Mouse (Mus musculus) layer of hippocampus, postnatal 14 days (tissue): Measurements from ENCODE around the gene Sh2d3c. TPM values are rescaled to one million over a fixed set of nuclear protein-coding genes. Genes with fewer than 3 reads are reported as not detected.
A peak's percentile ranks its signal among the peaks of the same experiment; 100 is the strongest.

Experiments used
- DNase-seq, 2 experiments: peaks; one replicate each; pipeline ENCODE4 v3.0.0; 2021 to 2022; ENCODE audit warnings: low spot score in 2 of 2, mixed read lengths in 1 of 2
- total RNA-seq, 2 experiments: library from RNA; stranded (reverse); gene quantifications; 2 replicates each; pipeline ENCODE4 v1.2.3; 2021

The Sh2d3c gene
- total RNA-seq, 2 experiments from 2014 or later: 31.4 to 33.2 TPM

DNA sequence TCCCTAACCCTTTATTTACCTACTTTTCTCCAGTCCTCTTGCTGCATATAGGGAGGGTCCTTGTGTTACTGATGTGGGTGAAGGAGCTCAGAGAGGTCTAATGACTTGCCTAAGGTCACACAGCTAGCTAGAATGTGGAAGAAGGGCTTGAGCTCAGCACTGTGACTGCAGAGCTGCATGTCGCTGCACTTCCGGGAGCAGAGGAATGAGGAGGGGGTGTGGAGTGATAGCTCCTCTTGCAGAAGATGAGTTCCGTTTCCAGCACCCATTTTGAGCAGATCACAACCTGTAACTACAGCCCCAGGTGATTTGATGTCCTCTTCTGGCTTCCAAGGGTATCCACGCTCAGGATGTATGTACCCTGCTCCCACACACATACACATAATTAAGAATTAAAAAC lies 3.3 kb downstream of the Sh2d3c start:
- DNase-seq: no peak

DNA sequence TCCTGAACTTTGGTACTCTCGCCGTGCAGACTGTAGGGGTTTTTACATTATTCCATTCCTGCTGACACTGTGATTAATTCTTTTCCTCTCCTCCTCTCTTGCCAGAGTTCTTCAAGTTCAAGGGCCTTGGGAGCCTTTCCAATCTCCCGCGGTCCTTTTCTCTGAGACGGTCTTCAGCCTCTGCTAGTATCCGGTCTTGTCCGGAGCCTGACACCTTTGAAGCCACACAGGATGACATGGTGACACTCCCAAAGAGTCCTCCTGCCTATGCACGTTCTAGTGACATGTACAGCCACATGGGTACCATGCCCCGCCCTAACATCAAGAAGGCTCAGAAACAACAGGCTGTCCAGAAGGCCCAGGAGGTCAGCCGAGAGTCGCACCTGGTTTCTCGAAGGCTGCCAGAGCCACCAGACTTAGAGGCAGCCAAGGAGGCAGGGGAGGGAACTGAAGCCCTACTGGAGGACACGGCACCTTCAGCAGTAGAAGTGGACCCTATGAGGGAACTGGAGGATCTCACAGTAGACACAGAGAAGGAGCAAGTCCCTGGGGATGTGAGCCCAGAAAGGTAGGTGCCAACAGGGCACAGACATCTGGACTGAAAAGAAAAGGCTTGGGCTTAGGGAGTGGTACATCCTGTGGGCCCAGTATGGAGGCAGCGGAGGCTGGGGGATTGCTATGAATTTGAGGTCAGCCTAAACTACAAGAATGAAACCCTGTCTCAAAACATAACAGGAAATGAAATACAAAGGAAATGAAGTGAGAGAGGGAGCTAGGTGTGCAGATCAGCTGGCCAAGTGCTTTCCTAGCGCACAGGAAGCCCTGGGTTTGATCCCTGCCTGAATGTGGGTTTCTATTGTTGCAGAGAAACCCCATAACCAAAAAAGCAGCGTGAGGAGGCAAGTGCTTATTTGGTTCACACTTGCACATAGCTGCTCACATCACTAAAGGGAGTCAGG lies 4.3 kb downstream of the Sh2d3c start:
- no peak for DNase-seq

DNA sequence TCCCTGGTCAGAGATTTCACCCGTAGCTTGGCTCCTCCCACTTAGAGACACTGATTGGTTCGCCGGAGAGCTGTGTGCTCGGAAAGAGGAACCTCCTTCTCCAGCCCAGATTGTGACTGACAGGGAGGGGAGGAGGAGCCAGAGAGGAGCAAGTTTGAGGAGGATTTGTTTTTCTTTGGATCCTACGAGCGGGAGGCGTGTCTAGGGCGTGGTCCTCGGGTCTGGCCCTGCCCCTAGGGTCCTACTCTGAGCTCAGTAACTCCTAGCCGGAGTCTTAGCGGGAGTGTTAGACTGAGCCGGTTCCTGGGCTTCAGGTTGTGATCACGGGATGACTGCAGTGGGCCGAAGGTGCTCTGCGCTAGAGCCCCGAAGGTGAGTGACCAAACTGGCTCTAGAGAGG lies 6.6 kb downstream of the Sh2d3c start:
- DNase-seq: peak; percentile 69 to 91

DNA sequence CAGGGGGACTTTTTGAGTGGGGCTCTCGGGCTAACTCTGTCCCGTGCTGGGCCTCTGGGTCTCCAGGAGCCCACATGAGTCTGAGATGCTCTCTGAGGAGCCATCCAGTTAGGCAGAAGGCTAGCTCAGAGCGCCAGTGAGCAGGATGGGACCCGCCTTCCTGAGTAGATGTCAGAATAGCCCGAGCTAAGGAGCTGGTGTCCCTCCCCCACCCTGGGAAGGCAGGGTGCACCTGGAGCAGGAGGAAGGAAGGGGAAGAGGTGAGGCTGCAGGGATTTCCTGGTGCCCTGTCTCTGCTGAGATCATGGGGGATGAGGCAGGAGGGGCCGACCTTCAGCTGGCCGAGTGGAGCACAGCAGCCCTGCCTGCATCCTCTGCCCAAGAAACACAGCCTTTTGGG lies 7.6 kb downstream of the Sh2d3c start:
- no peak for DNase-seq

DNA sequence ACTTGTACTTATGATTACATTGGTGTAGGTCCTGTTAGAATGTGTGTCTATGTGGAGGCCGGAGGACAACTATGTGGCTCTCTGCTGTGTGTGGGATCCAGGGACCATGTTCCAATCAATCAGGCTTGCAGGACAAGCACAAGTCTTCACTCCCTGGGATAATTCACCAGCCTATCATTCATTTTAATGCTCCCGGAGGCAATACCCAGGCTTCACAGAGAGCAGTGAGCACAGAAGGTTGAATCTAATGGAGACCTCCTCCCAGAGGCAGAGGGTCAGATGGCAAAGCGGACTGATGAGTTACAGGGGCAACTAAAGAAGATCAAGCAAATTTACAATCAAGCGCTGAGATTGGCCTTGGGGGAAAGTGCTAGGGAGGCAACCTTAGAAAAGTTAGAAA lies 8.7 kb downstream of the Sh2d3c start:
- DNase-seq: no peak

DNA sequence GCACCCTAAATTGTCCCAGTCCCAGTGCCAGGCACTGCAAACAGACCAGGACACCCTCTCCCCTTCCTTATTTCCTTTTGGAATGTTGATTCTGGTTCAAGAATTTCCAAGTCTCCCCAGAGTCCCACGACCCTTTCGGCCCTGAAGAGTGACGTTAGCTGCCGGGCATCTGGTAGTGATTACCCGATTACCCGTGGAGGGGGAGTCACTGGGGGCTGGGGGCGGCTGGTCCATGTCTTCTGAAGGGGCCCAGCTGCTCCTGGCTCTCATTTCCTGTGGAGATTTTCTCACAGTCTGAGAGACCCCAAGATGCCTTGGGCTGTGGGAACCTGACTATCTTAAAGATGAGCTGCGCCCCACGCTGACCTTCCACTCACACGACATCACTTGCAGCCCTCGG lies 10.0 kb downstream of the Sh2d3c start:
- DNase-seq: no peak

DNA sequence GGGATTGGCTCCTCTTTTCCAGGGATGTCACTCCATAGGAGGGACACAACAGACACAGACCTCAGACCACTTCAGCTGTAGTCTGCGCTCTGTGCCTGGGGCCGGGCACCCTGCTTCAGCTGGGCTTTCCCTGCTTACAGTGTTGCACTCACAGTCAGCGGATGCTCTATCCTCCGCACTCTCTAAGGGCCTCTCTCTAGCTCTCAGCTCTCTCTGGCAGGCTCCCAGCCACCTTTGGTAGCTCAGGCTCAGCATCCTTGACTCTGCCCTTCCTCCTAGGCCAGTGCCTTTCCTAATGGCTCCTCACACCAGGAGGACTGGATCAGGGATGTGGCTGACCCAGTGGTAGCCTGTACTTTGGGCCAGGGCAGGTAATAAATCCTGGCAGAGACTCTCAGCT lies 11.1 kb downstream of the Sh2d3c start:
- DNase-seq: no peak

DNA sequence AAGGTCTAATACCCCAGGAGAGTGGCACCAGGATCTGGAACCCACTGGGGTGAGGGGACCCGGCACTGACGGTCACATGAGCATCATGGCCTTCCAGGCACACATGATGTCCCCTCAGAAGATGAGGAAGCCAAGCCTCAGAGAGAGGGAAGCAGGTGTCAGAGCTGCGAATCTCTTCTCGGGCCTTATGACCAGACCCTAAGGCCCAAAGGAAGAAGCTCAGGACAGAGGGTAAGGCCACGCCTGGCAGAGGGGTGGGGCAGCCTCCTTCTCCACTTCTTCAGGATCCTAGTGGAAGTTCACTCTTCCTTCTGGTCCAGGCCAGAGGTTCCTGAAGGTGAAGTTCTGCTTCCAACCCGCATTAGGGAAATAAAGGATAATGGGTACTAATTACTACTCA lies 11.8 kb downstream of the Sh2d3c start:
- DNase-seq: no peak

DNA sequence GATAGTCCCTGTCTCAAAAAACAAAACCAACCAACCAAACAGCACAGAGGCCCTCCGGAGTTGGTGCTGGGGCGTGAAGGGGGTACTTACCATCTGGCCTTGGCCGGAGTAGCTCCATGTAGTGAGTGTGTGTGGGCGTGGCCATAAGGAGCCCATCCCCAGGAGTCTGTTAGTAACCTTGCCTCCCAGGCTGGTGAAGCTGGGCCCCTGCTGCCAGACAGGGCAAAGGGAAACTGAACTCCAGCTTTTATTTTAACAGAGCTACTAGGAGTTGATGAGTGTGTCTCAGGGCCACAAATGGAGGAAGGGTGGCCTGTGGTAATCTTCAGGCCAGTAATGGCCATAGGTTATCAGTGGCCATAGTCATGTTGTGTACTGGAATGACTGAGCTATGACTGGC lies 13.6 kb downstream of the Sh2d3c start:
- no peak for DNase-seq

DNA sequence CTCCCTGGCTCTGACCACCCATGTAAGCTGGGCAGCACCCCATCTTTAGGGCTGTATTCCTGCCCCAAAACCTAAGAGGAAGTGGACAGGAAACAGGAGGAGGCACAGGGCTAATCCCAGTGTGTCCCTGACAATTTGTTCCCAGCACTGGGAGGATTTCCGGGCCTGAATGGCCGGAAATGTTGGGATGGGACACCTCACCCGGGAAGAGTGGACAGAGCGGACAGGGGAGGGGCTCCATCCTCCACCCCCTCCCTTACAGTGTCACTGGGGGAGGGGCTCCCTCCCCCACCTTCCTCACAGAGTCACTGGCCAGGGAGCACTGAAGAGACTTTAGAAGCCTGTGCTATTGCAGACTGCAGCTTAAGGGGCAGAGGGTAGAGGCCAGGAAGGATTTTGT lies 14.1 kb downstream of the Sh2d3c start:
- no peak for DNase-seq

DNA sequence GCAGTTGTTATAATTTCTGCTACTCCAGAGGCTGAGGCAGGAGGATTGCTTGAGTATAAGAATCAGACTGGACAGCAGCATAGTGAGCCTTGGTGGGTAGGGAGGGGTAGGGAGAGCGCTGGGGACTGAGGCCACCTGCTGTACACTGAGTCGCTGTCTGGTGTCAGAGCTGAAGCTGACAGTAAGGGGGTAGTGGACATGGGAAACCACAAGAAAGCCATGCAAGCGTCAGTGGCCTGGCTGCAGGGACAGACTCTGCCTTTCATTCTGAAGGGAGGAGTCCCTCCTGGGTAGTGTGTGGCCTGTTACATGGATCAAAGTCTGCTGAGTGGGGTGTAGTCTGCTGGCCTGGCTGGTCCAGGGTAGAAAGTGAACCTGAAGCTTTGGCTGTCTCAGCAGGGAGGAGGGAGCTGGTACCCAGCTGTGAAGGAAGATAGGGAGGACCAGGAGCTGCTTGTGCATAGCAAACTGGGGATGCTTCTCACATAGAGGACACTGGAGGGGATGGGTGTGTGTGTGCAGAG lies 15.5 kb downstream of the Sh2d3c start:
- DNase-seq: no peak

DNA sequence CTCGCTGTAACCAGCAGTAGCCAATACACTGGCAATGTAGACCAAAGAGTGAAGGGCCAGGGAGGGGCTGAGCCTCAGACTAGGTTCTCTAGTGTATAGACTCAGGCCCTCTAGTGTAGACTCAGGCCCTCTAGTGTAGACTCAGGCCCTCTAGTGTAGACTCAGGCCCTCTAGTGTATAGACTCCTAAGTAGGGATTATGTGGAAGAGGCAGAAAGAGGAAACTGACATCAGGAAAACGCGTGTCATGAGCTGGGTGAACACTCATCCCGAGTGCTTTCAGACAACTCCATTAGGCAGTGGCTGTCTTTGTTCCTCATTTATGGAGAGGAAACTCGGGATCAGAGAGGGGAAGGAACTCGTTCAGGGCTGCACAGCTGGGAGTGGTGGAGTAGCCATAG lies 16.2 kb downstream of the Sh2d3c start:
- DNase-seq: no peak

DNA sequence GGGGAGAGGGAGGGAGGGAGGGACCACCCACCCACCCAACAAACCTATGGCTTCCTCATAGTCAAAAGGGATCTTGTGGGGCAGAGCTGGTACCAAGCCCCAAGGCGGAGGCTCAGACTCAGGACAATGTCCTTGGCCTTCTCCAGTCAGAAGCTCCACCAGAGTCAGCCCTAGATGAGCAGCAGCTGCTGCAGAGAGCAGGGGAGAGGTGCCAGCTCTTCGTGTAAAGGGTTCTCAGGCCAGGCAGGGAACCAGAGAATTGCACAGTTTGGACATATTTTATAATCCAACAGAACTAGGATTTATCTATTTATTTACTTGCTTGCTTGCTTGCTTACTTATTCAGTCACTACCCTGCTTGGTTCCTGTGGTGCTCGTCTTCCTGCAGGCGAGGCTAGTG lies 18.5 kb downstream of the Sh2d3c start:
- no peak for DNase-seq

DNA sequence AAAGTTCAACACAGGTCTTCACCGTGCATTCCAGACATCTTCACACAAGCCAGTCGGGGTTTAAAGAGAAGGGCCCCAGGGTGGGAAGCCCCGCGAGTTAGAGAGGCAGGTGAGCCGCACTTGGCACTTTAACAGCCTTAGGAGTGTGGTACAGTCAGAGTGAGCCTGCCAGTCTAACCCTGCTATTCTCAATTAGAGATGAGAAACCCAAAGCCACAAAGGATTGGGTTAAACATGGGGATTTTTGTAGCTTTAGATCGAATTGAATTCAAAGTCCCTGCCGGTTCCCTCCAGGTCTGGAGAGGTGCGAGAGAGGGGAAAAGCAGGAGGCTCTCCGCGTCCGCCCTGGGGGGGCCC lies 20.0 kb downstream of the Sh2d3c start, which contains the start of gene 6330409D20Rik:
Gene 6330409D20Rik (minus strand): TSS at position 101 of the 357 bp plus-strand sequence.
- no peak for DNase-seq

DNA sequence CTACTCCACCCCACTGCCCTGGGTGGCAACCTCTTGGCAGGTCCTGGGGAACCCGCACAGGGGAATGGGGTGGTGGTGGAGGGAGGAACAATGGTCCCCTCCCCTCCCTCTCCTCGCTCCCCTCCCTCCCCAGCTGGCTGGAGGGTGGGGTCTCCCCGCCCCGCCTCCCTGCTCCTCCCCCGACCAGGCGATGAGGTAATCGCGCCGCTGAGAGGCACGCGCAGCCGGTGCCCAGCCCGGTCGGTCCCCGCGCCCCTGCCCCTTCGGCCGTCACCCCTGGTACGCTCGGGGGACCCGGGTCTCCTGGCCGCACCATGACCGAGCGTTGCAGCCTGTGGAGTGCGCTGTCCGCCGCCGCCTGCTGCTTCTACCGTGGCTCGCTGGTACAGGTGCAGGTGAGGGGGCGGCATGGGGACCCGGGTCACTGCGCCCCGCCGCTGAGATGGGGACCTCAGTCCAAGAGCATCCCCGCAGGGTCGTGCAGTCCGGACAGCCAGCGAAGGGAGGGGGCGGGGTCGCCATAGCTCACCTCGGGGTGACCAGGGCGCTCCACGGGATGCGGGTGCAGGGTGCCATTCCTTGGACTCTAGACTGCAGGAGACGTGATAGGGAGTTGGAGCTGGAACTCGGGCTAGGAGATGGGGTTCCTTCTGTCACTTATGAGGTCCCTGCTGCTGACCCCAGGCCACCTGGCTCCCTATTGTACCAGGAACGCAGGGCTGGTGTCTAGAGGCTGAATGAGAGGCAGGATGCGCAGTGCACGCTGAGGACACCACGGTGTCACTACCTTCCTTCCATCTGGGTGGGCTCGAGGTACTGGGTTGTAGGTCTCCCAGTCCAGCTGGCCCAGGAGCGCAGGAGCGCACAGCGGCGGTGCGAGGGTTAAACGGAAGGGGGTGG lies 20.7 kb downstream of the Sh2d3c start:
- peak; percentile 61 to 69 for DNase-seq

DNA sequence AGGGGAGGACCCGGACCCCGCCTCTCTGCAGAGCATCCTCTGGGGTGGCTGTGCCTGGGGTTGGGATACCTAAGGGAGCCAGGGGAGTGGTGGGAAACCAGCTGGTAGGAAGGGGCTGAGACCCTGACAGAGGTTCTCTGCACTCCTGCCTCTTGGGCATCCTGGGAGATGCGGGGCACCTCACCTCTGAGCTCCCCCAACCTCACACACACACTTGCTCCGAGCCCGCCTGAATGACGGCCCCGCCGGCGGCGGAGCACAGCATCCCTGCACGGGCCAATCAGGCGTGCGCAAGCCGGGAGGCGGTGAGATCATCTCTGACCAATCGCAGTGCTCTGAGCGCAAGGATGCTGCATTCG lies 21.3 kb downstream of the Sh2d3c start:
- DNase-seq: peak; percentile 76 to 83

DNA sequence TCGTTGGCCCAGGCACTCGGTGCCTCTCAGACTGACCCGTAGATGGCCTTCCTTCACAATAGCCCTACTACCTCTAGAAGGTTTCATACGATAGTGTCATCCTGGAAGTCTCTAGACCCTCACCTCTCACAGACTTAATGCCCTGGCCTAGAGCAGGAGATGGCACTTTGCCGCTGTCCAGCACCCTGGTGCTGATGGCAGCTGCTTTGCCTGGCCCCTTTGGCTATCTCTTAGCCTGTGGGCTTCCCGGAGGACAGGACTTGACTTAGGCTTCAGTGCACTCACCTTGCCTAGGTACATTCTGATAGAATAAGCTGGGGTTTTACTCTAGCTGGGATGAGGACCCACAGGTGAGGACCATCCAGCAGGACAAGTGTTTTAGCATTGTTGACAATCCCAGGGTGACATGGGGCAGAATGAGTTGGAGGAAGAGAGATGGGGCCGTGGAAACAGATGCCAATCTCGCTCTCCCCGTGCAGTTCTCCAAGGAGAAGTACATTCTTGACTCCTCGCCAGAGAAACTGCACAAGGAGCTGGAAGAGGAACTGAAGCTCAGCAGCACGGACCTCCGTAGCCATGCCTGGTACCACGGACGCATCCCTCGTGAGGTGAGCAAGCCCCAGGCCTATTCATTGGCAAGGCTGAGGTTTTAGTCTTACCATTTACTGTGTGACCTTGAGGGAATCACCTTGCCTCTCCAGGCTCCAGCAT lies 23.6 kb downstream of the Sh2d3c start:
- no peak for DNase-seq

DNA sequence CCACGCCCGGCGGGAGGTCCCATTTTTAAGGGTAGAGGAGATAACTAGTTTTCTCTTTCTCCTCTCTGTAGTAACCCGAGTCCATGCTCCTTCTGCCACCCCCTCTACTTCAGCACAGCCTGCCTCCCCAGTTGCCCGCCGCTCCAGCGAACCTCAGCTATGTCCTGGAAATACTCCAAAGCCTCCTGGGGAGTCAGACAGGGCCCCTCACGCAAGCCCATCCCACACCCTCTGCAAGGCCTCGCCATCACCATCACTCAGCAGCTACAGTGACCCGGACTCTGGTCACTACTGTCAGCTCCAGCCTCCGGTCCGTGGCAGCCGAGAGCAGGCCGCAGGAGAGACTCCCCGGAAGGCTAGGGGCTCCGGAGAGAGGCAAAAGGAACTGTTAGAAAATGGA lies 28.2 kb downstream of the Sh2d3c start:
- DNase-seq: no peak

DNA sequence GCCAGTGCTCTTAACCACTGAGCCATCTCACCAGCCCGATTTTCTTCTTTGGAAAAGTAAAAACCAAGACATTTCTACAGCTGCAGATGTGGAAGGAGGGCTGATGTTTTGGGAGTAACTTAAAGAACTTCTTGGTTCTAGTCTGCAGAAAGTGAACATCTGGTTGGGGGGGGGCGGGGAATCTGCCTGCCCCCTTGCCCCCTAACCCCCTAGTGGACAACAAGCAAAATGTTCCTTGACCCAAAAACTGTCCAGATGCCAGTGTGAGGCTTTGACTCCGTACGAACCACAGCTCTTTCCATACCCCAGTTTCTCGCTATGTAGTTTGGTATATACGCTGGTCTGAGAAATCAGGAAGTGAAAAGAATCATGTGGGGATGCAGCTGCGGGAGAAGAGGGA lies 29.3 kb downstream of the Sh2d3c start:
- DNase-seq: no peak

DNA sequence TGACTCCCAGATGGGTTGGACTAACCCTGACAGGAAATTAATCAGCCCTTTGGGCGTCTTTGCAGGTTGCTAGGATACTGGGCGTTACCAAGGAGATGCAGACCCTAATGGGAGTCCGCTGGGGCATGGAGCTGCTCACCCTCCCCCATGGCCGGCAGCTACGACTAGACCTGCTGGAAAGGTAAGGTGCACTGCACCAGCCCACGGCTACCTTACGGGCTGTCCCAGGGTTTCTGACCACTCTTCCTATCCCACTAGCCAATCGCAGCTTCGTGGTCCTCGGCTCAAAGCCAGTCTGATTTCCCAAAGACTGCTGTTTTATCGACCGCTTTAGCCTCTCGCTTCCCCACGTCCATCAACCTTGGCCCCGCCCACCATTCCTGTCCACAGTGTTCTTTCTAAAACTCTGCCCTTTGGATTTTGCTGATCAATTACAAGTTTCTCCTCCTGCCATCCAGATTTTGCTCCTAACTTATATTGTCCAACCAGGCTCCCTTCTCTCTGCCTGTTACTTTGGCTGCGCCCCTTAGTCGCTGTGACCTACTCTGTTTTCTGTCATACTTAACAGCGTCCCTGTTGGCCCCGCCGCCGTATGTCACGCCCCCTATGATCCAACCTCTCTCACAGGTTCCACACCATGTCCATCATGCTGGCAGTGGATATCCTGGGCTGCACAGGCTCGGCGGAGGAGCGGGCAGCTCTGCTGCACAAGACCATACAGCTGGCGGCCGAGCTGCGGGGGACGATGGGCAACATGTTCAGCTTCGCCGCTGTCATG lies 30.2 kb downstream of the Sh2d3c start:
- no peak for DNase-seq

DNA sequence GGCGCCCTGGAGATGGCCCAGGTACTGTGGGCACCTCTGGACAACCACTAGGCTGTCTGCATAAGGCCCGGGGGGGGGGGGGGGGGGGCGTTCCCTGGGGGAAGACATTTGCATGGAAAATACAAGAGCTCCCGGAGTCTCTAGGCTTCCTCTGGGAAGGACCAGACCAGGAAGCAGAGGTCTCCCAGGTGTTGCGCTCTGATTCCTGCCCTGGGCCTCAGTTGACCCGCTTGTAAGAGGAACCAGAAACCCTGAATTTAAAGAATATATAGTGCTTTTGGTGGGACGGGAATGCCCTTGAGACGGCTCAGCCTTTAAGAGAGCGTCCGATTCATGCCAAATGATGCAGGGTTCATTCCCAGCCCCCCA lies 30.8 kb downstream of the Sh2d3c start:
- no peak for DNase-seq
